Mouse (Mus musculus): ENCODE data around the gene Fstl4.

DNA sequence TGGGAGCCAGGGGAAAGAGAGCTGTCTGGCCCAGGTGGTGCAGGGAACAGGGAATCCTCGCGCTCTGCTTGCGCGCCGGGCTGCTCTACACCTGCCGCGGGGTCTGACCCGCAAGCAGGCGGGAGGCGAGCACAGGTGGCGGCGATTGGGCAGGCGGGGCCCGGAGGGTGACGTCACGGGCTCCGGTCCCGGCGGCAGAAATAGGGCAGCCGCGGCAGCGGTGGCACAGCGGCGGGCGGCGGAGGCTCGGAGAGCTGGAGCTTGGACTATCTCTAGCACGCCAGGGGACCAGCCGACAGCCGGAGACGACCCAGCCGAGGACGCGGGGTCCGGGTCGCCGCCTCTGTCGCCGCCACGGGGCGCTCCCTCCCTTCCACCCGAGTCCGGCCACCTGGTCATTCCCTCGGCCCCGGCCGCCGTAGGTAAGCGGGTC, at the start of gene Fstl4:
- no peak for TF ChIP-seq POLR2A (IDR thresholded peaks at IDR 0.05; ENCODE audit: low read depth, low read length)
- TF ChIP-seq CTCF (IDR thresholded peaks at IDR 0.05; ENCODE audit: extremely low read depth, insufficient read length, insufficient replicate concordance, low read depth, low read length) = no peak
